Mouse (Mus musculus) cerebellum, adult (tissue): Measurements from ENCODE around the gene Syt11.
"Not testable (repeated sequence)": the region's sequence is repeated elsewhere in the genome, so short reads cannot be mapped to it uniquely, and the experiment has no call there.

ENCODE experiments used
- ATAC-seq: cut with Nextera tagmentation; 2 replicates; pipeline ENCODE4 v1.9.2; 2017; ENCODE audit warnings: mild to moderate bottlenecking, moderate library complexity, mixed read lengths; ENCODE audit not compliant: insufficient number of reproducible peaks, low FRiP score, low TSS enrichment

The Syt11 gene

DNA sequence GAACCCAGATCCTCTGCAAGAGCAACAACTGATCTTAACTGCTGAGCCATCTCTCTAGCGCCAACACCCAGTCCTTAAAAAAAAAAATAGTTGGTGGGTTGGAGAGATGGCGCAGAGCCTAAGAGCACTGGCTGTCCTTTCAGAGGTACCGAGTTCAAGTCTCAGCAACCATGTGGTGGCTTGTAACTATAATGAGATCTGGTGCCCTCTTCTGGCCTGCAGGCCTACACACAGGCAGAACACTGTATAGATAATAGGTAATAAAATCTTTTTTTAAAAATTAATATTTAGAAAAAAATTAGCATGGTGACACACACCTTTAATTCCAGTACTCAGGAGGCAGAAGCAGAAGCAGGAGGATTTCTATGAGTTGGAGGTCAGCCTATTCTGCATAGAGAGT lies 34.8 kb downstream of the Syt11 start:
- ATAC-seq, result no peak

DNA sequence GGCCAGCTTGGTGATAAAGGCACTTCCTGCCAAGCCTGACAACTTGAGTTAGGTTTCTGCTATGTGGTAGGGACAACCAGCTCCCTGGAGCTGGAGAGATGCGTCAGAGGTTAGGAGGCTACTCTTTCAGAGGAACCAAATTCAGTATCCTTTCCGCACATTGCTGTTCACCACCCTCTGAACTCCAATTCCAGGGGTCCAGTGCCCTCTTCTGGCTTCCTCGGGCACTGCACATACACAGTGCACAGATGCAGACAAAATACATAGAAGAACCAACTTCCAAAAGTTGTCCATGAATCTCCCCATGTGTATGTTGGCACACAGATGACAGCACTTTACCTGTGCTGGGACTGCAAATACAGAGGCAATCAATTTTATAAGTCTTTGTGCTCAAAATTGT lies 36.3 kb downstream of the Syt11 start:
- no peak for ATAC-seq

DNA sequence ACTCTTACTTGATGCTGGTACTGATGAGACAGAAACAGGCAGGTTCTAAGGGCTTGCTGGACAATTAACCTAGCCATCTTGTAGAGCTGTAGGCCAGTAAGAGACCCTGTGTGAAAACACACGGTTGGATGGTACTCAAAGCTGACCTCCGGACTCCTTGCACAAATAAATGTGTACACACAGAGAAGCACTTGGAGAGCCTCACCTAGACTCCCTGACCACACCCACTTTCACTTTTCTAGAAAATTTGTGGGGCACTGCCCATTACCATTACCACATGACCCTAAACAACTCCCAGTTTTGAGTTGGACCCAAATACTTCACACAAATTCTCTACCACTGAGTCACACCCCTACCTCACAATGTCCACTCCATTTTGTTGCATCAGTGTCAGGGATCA lies 38.4 kb downstream of the Syt11 start:
- no peak for ATAC-seq

DNA sequence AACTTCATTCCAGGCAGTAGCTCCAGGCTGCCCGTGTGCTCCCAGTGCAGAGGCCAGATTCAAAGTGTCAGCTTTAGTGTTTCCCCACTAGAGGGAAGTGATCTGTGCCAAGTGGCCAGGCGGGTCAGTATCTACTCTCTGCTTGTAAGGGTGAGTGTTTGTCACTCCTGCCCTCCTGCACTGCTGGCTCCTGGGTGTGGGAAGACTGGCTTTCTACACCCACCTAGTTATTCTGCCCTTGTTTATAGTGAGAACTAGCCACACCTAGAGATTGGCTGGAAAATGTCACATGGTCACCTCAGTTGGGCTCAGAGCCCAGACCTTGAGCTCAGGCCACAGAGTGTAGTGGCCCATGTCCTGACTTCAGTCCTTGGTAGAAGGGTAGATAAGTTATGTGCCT lies 55.9 kb downstream of the Syt11 start:
- ATAC-seq, result peak; percentile 61

DNA sequence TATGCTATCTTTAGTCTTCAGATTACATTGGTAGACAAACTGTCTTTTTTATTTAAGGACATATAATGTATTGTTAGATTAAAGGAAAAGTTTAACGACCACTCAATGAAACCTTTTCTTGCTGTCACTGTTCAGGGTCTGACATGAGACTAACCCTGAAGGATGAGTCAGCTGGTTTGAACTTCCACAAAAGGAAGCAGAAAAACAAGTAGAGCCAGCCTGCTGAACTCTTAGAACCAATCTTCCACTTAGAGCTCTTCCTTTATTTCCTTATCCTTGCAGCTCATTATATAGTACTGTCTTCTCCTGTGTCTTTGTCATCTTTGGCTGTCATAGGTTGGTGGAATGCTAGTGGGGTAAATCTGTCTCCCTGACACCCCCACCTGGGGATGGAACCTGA lies 57.1 kb downstream of the Syt11 start:
- ATAC-seq, result no peak

DNA sequence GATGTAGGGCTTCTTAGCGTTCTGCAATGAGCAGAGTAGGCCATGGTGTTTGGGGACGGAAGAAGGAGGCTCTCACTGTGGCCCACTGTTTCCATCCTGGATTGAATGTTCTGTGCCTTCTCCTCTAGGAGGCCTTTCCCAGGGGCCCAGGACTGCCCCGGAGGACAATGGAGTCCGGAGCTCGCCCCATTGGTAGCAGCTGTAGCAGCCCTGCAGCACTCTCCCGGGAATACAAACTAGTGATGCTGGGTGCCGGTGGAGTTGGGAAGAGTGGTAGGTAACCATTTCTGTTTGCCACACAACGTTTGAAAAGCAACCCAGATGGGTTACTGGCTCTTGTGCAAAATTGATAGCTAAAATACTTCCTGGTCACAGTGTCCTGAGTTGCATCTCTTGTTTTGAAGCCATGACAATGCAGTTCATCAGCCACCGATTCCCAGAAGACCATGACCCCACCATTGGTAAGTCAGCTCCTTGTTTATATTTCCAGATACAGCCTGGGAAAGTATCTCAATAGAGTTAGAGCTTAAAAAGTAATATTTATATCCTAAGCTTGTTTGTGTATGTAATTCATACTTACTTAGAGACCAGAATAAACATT lies 57.7 kb downstream of the Syt11 start:
- ATAC-seq, result 0 out of 2 replicates have a peak, but pooled peaks have one; percentile 40

DNA sequence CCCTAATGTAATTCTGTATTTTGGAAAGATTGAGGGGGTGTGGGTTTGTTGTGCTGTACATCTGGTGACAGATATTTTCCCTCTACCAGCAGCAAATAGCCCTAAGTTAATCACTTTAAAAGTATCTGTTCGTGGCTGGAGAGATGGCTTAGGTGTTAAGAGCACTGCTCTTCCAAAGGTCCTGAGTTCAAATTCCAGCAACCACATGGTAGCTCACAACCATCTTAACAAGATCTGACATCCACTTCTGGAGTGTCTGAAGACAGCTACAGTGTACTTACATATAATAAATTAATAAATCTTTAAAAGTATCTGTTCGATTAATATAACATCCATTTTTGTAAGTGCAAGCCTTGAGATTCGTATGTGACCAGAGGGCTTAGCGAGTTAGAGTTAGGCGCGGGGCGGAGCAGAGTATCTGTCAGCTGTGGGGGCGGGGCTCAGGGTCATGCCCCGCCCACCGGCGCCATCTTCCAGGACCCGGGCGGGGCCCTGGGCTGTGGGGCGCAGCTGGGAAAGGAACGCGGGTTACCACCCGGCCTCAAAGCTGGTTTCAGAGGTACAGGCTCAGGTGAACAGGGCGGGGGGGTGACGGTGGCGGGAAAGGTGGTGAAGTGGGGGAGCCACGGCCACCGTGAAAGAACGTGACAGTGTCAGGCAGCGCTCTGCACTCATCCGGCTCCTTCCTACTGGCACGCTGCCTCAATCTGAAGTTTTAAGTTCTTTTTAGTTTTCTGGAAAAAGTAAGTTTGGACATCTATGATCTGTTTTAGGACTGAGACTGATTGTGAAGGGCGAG lies 58.4 kb downstream of the Syt11 start, which contains the start of gene Rit1:
TSS of gene Rit1 (plus strand) at position 440 of the 799 bp plus-strand sequence.
- ATAC-seq, result peak; percentile 89; the same call in 1 of the 2 replicates

DNA sequence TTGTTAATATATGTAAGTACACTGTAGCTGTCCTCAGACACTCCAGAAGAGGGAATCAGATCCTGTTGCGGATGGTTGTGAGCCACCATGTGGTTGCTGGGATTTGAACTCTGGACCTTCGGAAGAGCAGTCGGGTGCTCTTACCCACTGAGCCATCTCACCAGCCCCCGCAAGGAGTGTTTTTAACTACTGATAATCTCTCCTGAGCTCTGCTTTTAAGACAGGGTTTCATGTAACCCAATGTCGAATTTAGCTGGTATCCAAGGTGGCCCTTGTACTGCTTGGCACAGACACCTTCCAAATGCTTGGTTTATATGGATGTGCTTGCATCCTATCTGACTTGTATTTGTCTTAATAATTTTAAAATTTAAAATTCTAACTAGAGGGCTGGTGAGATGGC lies 59.2 kb downstream of the Syt11 start:
- ATAC-seq, result not testable (repeated sequence)

DNA sequence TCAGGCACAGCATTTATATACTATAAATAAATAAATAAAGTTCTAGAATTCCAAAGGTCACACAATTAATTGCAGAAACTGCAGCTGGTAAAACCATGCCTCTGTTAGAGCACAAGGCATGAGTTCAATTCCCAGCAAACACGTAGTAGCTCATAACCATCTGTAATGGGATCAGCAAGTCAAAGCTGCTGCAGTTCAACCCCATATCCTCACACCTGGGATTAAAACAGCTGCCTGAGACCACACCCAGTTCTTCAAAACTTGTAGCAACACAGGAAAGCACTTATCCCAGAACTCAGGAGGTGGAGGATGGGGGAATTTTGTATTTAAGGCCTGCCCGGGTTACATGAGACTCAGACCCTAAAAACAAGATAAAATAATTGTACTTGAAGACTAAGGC lies 60.2 kb downstream of the Syt11 start:
- no peak for ATAC-seq

DNA sequence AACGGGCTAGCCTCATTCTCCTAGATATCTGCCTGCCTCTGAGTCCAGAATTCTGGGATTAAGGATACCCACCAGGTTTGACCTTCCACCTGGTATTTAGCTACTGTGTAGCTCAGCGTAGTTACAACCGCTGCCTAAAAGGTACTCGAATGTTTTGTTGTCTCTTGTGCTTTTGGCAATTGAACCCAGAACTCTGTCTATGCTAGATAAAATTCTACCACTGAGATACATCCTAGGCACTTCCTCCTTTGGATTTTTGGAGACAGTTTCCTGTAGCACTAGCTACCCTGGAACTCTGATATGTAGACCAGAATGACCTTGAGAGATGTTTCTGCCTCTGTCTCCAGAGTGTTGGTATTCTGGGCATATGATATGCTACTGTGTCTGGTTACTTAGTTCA lies 61.3 kb downstream of the Syt11 start:
- no peak for ATAC-seq

DNA sequence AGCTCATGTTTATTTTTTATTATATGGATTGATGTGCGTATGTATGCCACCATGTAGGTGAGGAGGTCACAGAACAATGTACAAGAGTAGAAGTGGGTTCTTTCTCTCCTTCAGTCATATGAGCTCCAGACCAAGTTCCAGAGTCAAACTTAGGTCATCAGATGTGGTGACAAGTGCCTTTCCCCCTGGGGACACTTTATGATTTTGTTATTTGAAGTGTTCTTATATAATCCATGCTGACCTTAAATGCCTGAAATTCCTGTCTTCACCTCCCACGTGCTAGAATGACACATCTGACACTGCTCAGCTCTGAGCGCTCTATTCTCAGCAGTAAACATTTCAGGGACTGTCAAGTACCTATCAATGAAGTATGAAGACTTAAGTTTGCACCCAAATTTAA lies 73.7 kb downstream of the Syt11 start:
- ATAC-seq, result no peak

DNA sequence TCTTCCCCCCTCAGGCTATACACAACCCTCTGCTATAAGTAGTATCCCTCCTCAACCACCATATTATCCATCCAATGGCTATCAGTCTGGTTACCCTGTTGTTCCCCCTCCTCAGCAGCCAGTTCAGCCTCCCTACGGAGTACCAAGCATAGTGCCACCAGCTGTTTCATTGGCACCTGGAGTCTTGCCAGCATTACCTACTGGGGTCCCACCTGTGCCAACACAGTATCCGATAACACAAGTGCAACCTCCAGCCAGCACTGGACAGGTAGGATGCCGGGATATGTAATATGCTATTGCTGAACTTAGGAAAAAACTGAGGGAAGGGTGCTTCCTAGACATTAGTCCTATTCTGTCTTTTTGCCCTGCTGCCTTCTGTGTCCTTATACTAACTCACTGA lies 74.7 kb downstream of the Syt11 start:
- ATAC-seq, result no peak

DNA sequence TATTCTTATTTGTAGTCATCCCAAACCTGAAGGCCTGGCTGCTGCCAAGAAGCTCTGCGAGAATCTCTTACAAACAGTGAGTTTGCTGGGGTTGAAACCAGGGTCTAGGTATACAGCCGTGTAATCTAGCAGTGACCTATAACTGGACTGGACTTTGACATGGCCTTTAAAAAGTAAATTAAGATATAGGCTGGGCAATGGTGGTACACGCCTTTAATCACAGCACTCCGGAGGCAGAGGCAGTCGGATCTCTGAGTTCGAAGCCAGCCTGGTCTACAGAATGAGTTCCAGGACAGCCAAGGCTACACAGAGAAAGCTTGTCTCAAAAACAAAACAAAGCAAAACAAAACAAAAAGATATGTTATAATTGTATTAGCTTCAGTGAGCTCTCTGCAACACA lies 76.1 kb downstream of the Syt11 start:
- ATAC-seq, result no peak

DNA sequence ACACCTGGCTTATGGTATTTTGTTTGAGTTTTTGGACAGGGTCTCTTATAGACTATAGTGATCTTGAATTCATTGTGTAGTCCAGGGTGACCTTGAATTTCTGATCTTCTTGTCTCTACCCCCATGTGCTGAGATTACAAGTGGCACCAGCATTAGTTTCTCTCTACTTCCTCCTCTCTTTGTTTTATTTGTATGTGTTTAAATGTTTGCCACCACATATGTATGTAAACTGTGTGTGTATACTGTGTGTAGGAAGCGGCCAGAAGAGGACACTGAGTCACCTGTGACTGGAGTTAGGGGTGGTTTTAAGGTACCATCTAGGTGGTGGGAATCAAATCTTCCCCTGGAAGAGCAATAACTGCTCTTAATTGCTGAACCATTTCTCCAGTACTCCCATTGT lies 76.9 kb downstream of the Syt11 start:
- no peak for ATAC-seq

DNA sequence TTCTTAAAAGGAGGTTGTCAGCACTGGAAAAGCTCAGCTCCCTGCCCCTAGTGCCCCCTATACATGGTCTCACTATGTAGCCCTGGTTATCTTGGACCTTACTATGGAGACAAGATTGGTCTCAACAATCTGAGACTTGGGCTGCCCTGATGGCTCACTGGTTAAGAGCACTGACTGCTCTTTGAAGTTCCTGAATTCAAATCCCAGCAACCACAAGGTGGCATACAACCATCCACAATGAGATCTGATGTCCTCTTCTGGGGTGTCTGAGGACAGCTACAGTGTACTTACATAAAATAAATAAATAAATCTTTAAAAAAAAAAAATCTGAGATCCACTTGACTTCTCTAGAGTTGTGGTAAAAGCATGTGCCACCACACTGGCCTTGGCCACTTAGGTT lies 79.4 kb downstream of the Syt11 start:
- ATAC-seq, result no peak
